In genomic region chr15:99717386-99718334, GRCm38 (mm10) we compare ENCODE assay signal across 9 mouse cellular contexts. TPM values are rescaled to one million over a fixed set of nuclear protein-coding genes. Genes with fewer than 3 reads are reported as not detected.
DNase-seq lines count a peak whose midpoint lies in the region; ATAC-seq lines count a peak whose summit lies in the region.
"Had no signal": no experiment of that assay in that cellular context is flagged by ENCODE, and none has a peak within 500 bp of the region (broad histone marks: within the 10 kb centered on the region; RNA-seq: fewer than 3 reads in every experiment).

Gene Gpd1 (plus strand): TSS chr15:99717515.

- 0 out of 2 replicates have a peak within 1 kb of the TSS, but pooled peaks have one; percentile 7 for H3K9ac ChIP-seq in forebrain, embryonic 12.5 days

- peaks cover 53% of the 10 kb centered on the region for H3K36me3 ChIP-seq in forebrain, embryonic 12.5 days (replicated peaks)

- DNase-seq in 416B (ENCODE audit: low read depth), result peak; percentile 43
- DNase-seq in adipocyte (ENCODE audit: low spot score), result peak; percentile 70
- peak; percentile 52 to 70 for DNase-seq in heart, postnatal 14 days
- peak; percentile 73 to 77 for DNase-seq in layer of hippocampus, adult 8-10 months (ENCODE audit: low spot score in 2 of 2)
- peak; percentile 57 for DNase-seq in lung, postnatal 25 days (ENCODE audit: low spot score)

- no peak within 1 kb of the TSS for H3K4me2 ChIP-seq in forebrain, embryonic 12.5 days

- intact Hi-C loops in heart, postnatal 14 days (cut with DNase I), result loop anchor here (5.0 kb wide), 1 partner anchor 185 kb away; no protein-coding TSS in a partner anchor

- H3K9me3 ChIP-seq in forebrain, embryonic 12.5 days, result no peaks in the 10 kb centered on the region

- H3K4me1 ChIP-seq in forebrain, embryonic 12.5 days, result peaks cover 14% of the 10 kb centered on the region

- no peak for ATAC-seq in forebrain, embryonic 12.5 days (ENCODE audit: low FRiP score)
- no peak for ATAC-seq in megakaryocyte progenitor cell, adult 5-6 weeks (replicated peaks; ENCODE audit: poor library complexity)
- no peak for ATAC-seq in activated CD4-positive, CD25-positive, alpha-beta regulatory T cell, adult 4 months

- H3K27me3 ChIP-seq in forebrain, embryonic 12.5 days, result no peaks in the 10 kb centered on the region

- WGBS in forebrain, embryonic 12.5 days, result 72% methylated on average over 26 of the region's 26 CpGs

- no peak within 1 kb of the TSS; the same call in 1 of the 2 replicates for H3K27ac ChIP-seq in forebrain, embryonic 12.5 days
- H3K27ac ChIP-seq: macrophage had no signal

- H3K4me3 ChIP-seq in forebrain, embryonic 12.5 days (replicated peaks), result no peak within 1 kb of the TSS

RNA-seq across cellular contexts. Expression of gene Gpd1, which starts in this region (rescaled TPM):
- polyA plus RNA-seq in forebrain, embryonic 12.5 days (2016; fragmentation: Nextera tagmentation; extraction: Ambion mirVana), result 0.57 and 0.72 TPM in 2 replicates
- 10 to 100 TPM; 61.7 to 91.3 TPM for total RNA-seq in heart, postnatal 14 days (2021)
- total RNA-seq in layer of hippocampus, adult 8-10 months (2022), result 100 to 1,000 TPM; 102 to 138 (median 117) TPM
- total RNA-seq in megakaryocyte progenitor cell, adult 5-6 weeks (2015), result 0.15 and 0.67 TPM in 2 replicates
- total RNA-seq in megakaryocyte progenitor cell, adult 5-6 weeks (2017), result 1.3 TPM in 2 replicates
- polyA plus RNA-seq in activated CD4-positive, CD25-positive, alpha-beta regulatory T cell, adult 4 months (2017; shearing (Covaris generic)), result under 1 TPM; 0.16 to 0.60 TPM

Comparison
In these comparisons a context has a peak if more than half of its experiments do, and no peak if none do; other contexts are left out.
1. RNA of gene Gpd1 (total RNA-seq): 102 to 138 TPM in layer of hippocampus, adult 8-10 months and 61.7 to 91.3 TPM in heart, postnatal 14 days; 0.15 to 1.3 TPM in megakaryocyte progenitor cell, adult 5-6 weeks; every median in the first group is over 10 times any median in the second.
2. Peak in every context shown above with its lines, with median percentiles within 50 percentile points of each other: DNase-seq.